Mouse (Mus musculus): ENCODE measurements around the gene Gab2.

Gab2 gene

GRCm38 (mm10) chr7:97309461-97310340, 228.3 kb downstream of the Gab2 start:
- ATAC-seq (ENCODE audit: insufficient number of reproducible peaks, low FRiP score, low TSS enrichment) = no peak

GRCm38 (mm10) chr7:97310341-97310635, 228.9 kb downstream of the Gab2 start:
- no peak for ATAC-seq (ENCODE audit: insufficient number of reproducible peaks, low FRiP score, low TSS enrichment)

- ATAC-seq (ENCODE audit: insufficient number of reproducible peaks, low FRiP score, low TSS enrichment) = no peak
These were observed 230.2 kb downstream of the Gab2 start for GRCm38 (mm10) chr7:97311620-97312019.

GRCm38 (mm10) chr7:97312196-97312595, 230.8 kb downstream of the Gab2 start:
- ATAC-seq (ENCODE audit: insufficient number of reproducible peaks, low FRiP score, low TSS enrichment) = no peak

- no peak for ATAC-seq (ENCODE audit: insufficient number of reproducible peaks, low FRiP score, low TSS enrichment)
These were observed 231.5 kb downstream of the Gab2 start for GRCm38 (mm10) chr7:97312856-97313255.

- ATAC-seq (ENCODE audit: insufficient number of reproducible peaks, low FRiP score, low TSS enrichment) = no peak
These were observed 232.1 kb downstream of the Gab2 start for GRCm38 (mm10) chr7:97313364-97313995.

- ATAC-seq (ENCODE audit: insufficient number of reproducible peaks, low FRiP score, low TSS enrichment) = no peak
These were observed 233.3 kb downstream of the Gab2 start for GRCm38 (mm10) chr7:97314646-97315045.

- no peak for ATAC-seq (ENCODE audit: insufficient number of reproducible peaks, low FRiP score, low TSS enrichment)
These were observed 234.3 kb downstream of the Gab2 start for GRCm38 (mm10) chr7:97315656-97316055.

GRCm38 (mm10) chr7:97317706-97318105, 236.3 kb downstream of the Gab2 start:
- ATAC-seq (ENCODE audit: insufficient number of reproducible peaks, low FRiP score, low TSS enrichment) = no peak

- ATAC-seq (ENCODE audit: insufficient number of reproducible peaks, low FRiP score, low TSS enrichment) = no peak
These were observed 243.0 kb downstream of the Gab2 start for GRCm38 (mm10) chr7:97324342-97324741.

GRCm38 (mm10) chr7:97325156-97325985, 244.0 kb downstream of the Gab2 start:
- ATAC-seq (ENCODE audit: insufficient number of reproducible peaks, low FRiP score, low TSS enrichment) = no peak

GRCm38 (mm10) chr7:97327376-97327775, 246.0 kb downstream of the Gab2 start:
- no peak for ATAC-seq (ENCODE audit: insufficient number of reproducible peaks, low FRiP score, low TSS enrichment)

- no peak; the same call in 1 of the 2 replicates for ATAC-seq (ENCODE audit: insufficient number of reproducible peaks, low FRiP score, low TSS enrichment)
These were observed 247.7 kb downstream of the Gab2 start for GRCm38 (mm10) chr7:97328891-97329588.

GRCm38 (mm10) chr7:97329676-97330075, 248.3 kb downstream of the Gab2 start:
- ATAC-seq (ENCODE audit: insufficient number of reproducible peaks, low FRiP score, low TSS enrichment) = no peak

- no peak for ATAC-seq (ENCODE audit: insufficient number of reproducible peaks, low FRiP score, low TSS enrichment)
These were observed 249.7 kb downstream of the Gab2 start for GRCm38 (mm10) chr7:97330931-97331645.

- ATAC-seq (ENCODE audit: insufficient number of reproducible peaks, low FRiP score, low TSS enrichment) = peak; percentile 85
These were observed 250.6 kb downstream of the Gab2 start, which contains the start of the genes Usp35 and Kctd21 for GRCm38 (mm10) chr7:97331726-97332666. Gene Usp35, minus strand, starts transcription at chr7:97332020. Gene Kctd21, plus strand, starts transcription at chr7:97332327.

GRCm38 (mm10) chr7:97332667-97333041, 251.3 kb downstream of the Gab2 start:
- ATAC-seq (ENCODE audit: insufficient number of reproducible peaks, low FRiP score, low TSS enrichment) = no peak; the same call in 1 of the 2 replicates

- no peak for ATAC-seq (ENCODE audit: insufficient number of reproducible peaks, low FRiP score, low TSS enrichment)
These were observed 251.9 kb downstream of the Gab2 start for GRCm38 (mm10) chr7:97333113-97333898.

Data from cerebellum, adult (tissue).